Mouse (Mus musculus) C2C12 (cell line): ENCODE measurements around the gene Gm20388. TPM values are rescaled to one million over a fixed set of nuclear protein-coding genes. Genes with fewer than 3 reads are reported as not detected.

Source experiments
- H3K27me3 ChIP-seq: one replicate; pipeline ENCODE4 v1.6.1; 2011; ENCODE audit not compliant: control insufficient read depth, insufficient read depth, insufficient read length
- H3K36me3 ChIP-seq: one replicate; pipeline ENCODE4 v1.6.1; 2011; ENCODE audit not compliant: control insufficient read depth, insufficient read depth
- H3K4me3 ChIP-seq: one replicate; pipeline ENCODE4 v1.5.1; 2011; ENCODE audit warnings: mild to moderate bottlenecking, control low read depth; ENCODE audit not compliant: poor library complexity, insufficient read depth, severe bottlenecking
- H3K79me2 ChIP-seq: one replicate; pipeline ENCODE4 v1.6.1; 2011; ENCODE audit not compliant: control insufficient read depth, insufficient read depth
- H3K79me3 ChIP-seq: one replicate; pipeline ENCODE4 v1.6.1; 2011; ENCODE audit warnings: low read depth, control low read depth
- H3ac ChIP-seq: one replicate; pipeline ENCODE3; 2011; ENCODE audit warnings: low read depth; ENCODE audit not compliant: control insufficient read depth, insufficient read length
- CEBPB ChIP-seq: IDR thresholded peaks from one replicate; pipeline ENCODE4 v1.6.1; 2011; ENCODE audit warnings: low read depth, mild to moderate bottlenecking, control low read depth, moderate library complexity
- CTCF ChIP-seq: IDR thresholded peaks from one replicate; pipeline ENCODE4 v1.5.1; 2011; ENCODE audit not compliant: control insufficient read depth, insufficient read depth, insufficient read length
- FOSL1 ChIP-seq: IDR thresholded peaks from one replicate; pipeline ENCODE4 v1.8.0; 2011; ENCODE audit warnings: mild to moderate bottlenecking, low read length; ENCODE audit not compliant: poor library complexity, insufficient read depth, severe bottlenecking
- MAX ChIP-seq: IDR thresholded peaks from one replicate; pipeline ENCODE4 v1.6.1; 2011; ENCODE audit warnings: mild to moderate bottlenecking, control low read depth
- MYOD1 ChIP-seq: IDR thresholded peaks from one replicate; pipeline ENCODE4 v1.6.1; 2011; ENCODE audit warnings: low read depth; ENCODE audit not compliant: control insufficient read depth, insufficient read length
- MYOG ChIP-seq: IDR thresholded peaks from one replicate; pipeline ENCODE4 v1.6.1; 2011; ENCODE audit not compliant: control insufficient read depth, insufficient read length; ENCODE audit errors: extremely low read depth
- USF1 ChIP-seq: IDR thresholded peaks from one replicate; pipeline ENCODE4 v1.6.1; 2011; ENCODE audit warnings: low read depth, mild to moderate bottlenecking, control low read depth, moderate library complexity
- polyA plus RNA-seq: library from polyadenylated mRNA; unstranded; fragments of >200 nt; fragmentation: generic; extraction: Trizol; gene quantifications from one replicate; pipeline ENCODE4 v1.2.1, GENCODE M21; 2012; ENCODE audit warnings: missing spikeins

The Gm20388 gene
- polyA plus RNA-seq, 1 experiment, result 15.0 TPM

DNA sequence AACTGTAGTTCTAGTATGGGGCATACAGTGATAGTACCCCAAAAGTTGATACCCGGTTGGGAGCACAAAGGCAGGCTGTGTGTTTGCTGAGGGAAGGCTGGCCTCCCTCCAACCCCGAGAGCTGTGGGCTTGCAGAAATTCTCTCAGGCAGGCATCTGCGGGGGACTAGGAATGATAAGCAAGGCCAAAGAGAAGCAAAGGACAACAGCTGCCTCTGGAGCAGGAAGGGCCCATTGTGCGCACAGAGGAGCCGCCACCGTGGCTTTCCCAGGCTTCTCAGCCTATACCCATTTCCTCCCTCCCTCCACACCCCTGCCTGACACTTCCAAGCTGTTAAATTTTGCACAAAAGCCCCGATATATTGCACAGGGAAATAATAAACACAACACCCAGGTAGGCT is 3423.2 kb downstream of the Gm20388 start:
- no peak overlapping the region for H3ac ChIP-seq

DNA sequence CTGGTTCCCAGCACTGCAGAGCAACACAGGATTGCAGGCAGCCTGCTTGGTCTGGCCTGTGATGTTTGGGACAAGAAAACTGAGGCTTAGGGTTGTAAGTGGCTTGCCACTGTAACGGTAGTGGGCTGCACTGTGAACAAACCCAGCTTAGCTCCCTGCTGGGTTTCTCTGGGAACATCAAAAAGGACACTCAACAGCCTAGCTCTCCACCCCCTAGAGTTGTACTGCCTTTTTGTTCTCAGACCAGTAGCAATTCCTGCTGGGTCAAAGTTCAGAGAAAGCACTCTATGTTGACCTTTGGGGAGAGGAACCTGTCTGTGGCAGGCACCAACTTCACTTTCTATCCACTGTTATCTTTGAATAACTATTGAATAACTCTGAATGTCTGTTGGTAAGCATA is 3423.8 kb downstream of the Gm20388 start:
- Histone ChIP-seq H3K27me3 (no peaks in the 10 kb centered on the region), H3K4me3 (no peak overlapping the region), H3ac (no peak overlapping the region), H3K36me3 (no peaks in the 10 kb centered on the region), H3K79me2 (no peaks in the 10 kb centered on the region), H3K79me3 (peaks cover 3% of the 10 kb centered on the region)
- TF ChIP-seq USF1 (no peak), CEBPB (no peak), MAX (no peak), FOSL1 (no peak), MYOG (no peak), CTCF (no peak), MYOD1 (no peak)

More for the DNA sequence above, 3423.2 kb downstream of the Gm20388 start:
- no peak overlapping the region for H3K4me3 ChIP-seq
- H3K79me2 ChIP-seq, result no peaks in the 10 kb centered on the region
- no peaks in the 10 kb centered on the region for H3K27me3 ChIP-seq
- no peaks in the 10 kb centered on the region for H3K36me3 ChIP-seq
- TF ChIP-seq CTCF, result no peak
- no peak for TF ChIP-seq CEBPB
- no peak for TF ChIP-seq USF1
- no peak for TF ChIP-seq MYOG
- no peak for TF ChIP-seq MYOD1
- TF ChIP-seq FOSL1, result no peak
- TF ChIP-seq MAX, result no peak
- peaks cover 3% of the 10 kb centered on the region for H3K79me3 ChIP-seq

DNA sequence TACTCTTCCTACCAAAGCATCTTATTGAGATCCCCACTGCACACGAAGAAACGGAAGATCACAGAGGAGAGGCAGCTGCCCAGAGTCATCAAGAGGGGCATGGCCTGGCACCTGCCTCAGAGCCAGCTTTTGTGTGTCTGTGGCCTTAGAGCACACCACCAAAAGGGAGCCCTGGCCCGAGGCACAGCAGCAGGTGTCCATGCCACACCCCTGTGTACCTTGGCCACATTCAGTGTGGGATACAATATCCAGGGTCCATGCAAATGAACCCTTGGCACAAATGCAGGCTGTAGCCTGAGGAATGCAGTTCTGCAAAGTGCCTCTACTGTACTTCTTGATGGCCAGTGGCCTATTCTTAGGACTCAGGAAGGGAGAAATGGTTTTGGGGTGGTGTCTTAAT is 3426.8 kb downstream of the Gm20388 start:
- Histone ChIP-seq H3ac (no peak overlapping the region), H3K79me3 (peaks cover 5% of the 10 kb centered on the region)
- no peak for TF ChIP-seq MAX
- no peak for TF ChIP-seq USF1
- TF ChIP-seq CTCF, result no peak
- no peak for TF ChIP-seq MYOG
- TF ChIP-seq MYOD1, result no peak
- TF ChIP-seq FOSL1, result no peak
- TF ChIP-seq CEBPB, result no peak

GRCm38 (mm10) chr8:123340071-123340470 is 3429.4 kb downstream of the Gm20388 start:
- H3K79me3 ChIP-seq, result peaks cover 2% of the 10 kb centered on the region
- H3K36me3 ChIP-seq, result no peaks in the 10 kb centered on the region
- no peaks in the 10 kb centered on the region for H3K27me3 ChIP-seq
- no peak overlapping the region for H3ac ChIP-seq
- TF ChIP-seq CEBPB (no peak), MYOD1 (no peak), MYOG (no peak), USF1 (no peak), CTCF (no peak)
- H3K79me2 ChIP-seq, result peaks cover 7% of the 10 kb centered on the region
- no peak overlapping the region for H3K4me3 ChIP-seq

More for the DNA sequence above, 3426.8 kb downstream of the Gm20388 start:
- H3K36me3 ChIP-seq, result no peaks in the 10 kb centered on the region
- peaks cover 7% of the 10 kb centered on the region for H3K79me2 ChIP-seq
- H3K4me3 ChIP-seq, result no peak overlapping the region
- H3K27me3 ChIP-seq, result no peaks in the 10 kb centered on the region

- Histone ChIP-seq H3ac (no peak overlapping the region), H3K36me3 (no peaks in the 10 kb centered on the region), H3K4me3 (no peak overlapping the region), H3K79me3 (peaks cover 2% of the 10 kb centered on the region), H3K79me2 (peaks cover 7% of the 10 kb centered on the region), H3K27me3 (no peaks in the 10 kb centered on the region)
- TF ChIP-seq FOSL1, result no peak
- TF ChIP-seq CTCF, result no peak
- no peak for TF ChIP-seq USF1
- no peak for TF ChIP-seq MYOG
- no peak for TF ChIP-seq MYOD1
- TF ChIP-seq MAX, result no peak
Measured at GRCm38 (mm10) chr8:123341040-123342015, 3430.7 kb downstream of the Gm20388 start.
